Mouse (Mus musculus) cerebellum, adult 2 months (tissue): ENCODE measurements around the gene Hadhb.

Source experiments
- CTCF ChIP-seq: fragments of 200-500 bp; IDR thresholded peaks from 2 replicates; pipeline ENCODE4 v1.5.1; 2011; ENCODE audit warnings: low read depth, mild to moderate bottlenecking, control low read depth, low read length, moderate library complexity, borderline replicate concordance; ENCODE audit not compliant: insufficient read depth
- POLR2A ChIP-seq: fragments of 200-500 bp; IDR thresholded peaks from 2 replicates; pipeline ENCODE4 v1.6.1; 2011; ENCODE audit warnings: low read length, control low read depth, borderline replicate concordance; ENCODE audit not compliant: insufficient read depth

DNA sequence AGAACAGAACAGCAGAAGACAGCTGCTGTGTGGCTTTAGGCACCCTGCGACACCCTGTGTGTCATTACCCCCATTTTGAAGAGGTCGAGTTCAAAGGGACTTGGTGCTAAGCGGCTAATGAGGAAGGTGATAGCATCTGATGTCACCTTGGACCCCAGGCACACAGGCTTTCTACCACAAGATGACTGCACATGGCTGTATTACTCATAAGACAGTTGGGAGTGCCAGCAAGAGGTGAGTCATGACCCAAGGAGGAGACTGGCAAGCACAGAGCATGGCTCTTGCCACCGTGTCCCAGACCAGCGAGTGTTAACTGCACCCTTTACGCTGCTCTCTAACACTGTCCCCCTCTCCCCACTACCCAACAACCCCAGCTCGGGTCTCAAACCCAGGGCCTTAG is 28.3 kb upstream of the Hadhb start:
- no peak for TF ChIP-seq CTCF
- TF ChIP-seq POLR2A: no peak
